Mouse (Mus musculus) thymus, adult 2 months (tissue): Measurements from ENCODE around the gene Odf3l1.

ENCODE experiments used
- CTCF ChIP-seq: fragments of 200-500 bp; IDR thresholded peaks from 2 replicates; pipeline ENCODE4 v1.5.1; 2012; ENCODE audit warnings: mild to moderate bottlenecking, control low read depth, low read length, moderate library complexity, borderline replicate concordance; ENCODE audit not compliant: control insufficient read depth, poor library complexity, insufficient read depth; ENCODE audit errors: extremely low read depth
- POLR2A ChIP-seq: fragments of 200-500 bp; IDR thresholded peaks from 2 replicates; pipeline ENCODE4 v1.6.1; 2012; ENCODE audit warnings: mild to moderate bottlenecking, low read length, control low read depth, moderate library complexity; ENCODE audit not compliant: control insufficient read depth, poor library complexity, insufficient read depth; ENCODE audit errors: extremely low read depth

DNA sequence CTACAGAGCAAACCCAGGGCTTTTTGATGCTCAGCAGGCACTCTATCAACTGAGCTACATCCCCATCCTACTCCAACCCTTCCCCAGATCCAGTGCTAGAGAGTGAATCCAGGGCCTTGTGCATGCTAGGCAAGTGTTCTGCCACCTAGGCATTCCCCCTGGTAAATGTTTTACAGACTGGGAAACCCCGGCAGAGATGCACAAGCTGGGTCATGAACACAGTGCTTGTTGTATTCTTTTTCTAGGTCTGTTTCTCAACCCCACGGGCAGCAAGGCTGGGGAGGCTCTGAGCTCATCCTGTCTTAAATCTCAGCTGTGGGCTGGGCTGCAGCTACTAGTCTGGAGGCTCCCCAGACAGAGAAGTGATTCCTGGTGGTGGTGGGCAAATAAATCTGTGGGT, 1.6 kb downstream of the Odf3l1 start:
- TF ChIP-seq CTCF, result no peak
- TF ChIP-seq POLR2A, result no peak
